In genomic region chr11:121362212-121362611, GRCm38 (mm10) we compare ENCODE assay signal across 9 mouse cellular contexts. TPM values are rescaled to one million over a fixed set of nuclear protein-coding genes. Genes with fewer than 3 reads are reported as not detected.
DNase-seq lines count a peak whose midpoint lies in the region; ATAC-seq and TF ChIP-seq lines count a peak whose summit lies in the region.
"Had no signal": no experiment of that assay in that cellular context is flagged by ENCODE, and none has a peak within 500 bp of the region (broad histone marks: within the 10 kb centered on the region; RNA-seq: fewer than 3 reads in every experiment).

No protein-coding gene starts in this region.

- 29% methylated on average over 5 of the region's 5 CpGs for WGBS in lung, postnatal 0 days

- ATAC-seq in erythroblast, adult 5-6 weeks (replicated peaks; ENCODE audit: low FRiP score, poor library complexity, severe bottlenecking): peak; percentile 69
- no peak for ATAC-seq in lung, postnatal 0 days

- no peak for TF ChIP-seq EP300 in lung, postnatal 0 days (IDR thresholded peaks at IDR 0.05)

- no peaks in the 10 kb centered on the region for H3K27me3 ChIP-seq in lung, postnatal 0 days (replicated peaks; ENCODE audit: insufficient read depth, low read length)

- H3K4me1 ChIP-seq in lung, postnatal 0 days (ENCODE audit: insufficient read depth, low read depth, low read length): no peaks in the 10 kb centered on the region

- DNase-seq in embryo, embryonic 10 days (ENCODE audit: low spot score): peak; percentile 51
- DNase-seq in embryo, embryonic 10.5 days (ENCODE audit: low spot score): no peak
- DNase-seq in right cerebral cortex, postnatal 14 days: peak; percentile 48
- no peak for DNase-seq in right cerebral cortex, postnatal 25 days
- no peak for DNase-seq in lung, postnatal 0 days (ENCODE audit: low spot score)
- peak; percentile 37 for DNase-seq in thymus, postnatal 14 days
- no peak for DNase-seq in right cerebral cortex, adult 18-20 months

- H3K27ac ChIP-seq in lung, postnatal 0 days (ENCODE audit: low read length): no peak overlapping the region

- H3K36me3 ChIP-seq in lung, postnatal 0 days (ENCODE audit: insufficient read depth, low read length): no peaks in the 10 kb centered on the region

- peak; percentile 64 for TF ChIP-seq CTCF in lung, postnatal 0 days (IDR thresholded peaks at IDR 0.05)

- no peaks in the 10 kb centered on the region for H3K9me3 ChIP-seq in lung, postnatal 0 days (ENCODE audit: low read length)

- H3K4me2 ChIP-seq in lung, postnatal 0 days (replicated peaks; ENCODE audit: low read depth, low read length): no peak overlapping the region

- no peak overlapping the region for H3K9ac ChIP-seq in lung, postnatal 0 days (replicated peaks; ENCODE audit: low read depth)

- H3K4me3 ChIP-seq in lung, postnatal 0 days (ENCODE audit: low read depth, low read length): no peak overlapping the region

RNA-seq across cellular contexts. Expression of gene Wdr45b, which starts 8.0 kb away (rescaled TPM):
- total RNA-seq in erythroblast, adult 5-6 weeks (2015; ENCODE audit: low replicate concordance): 10.6 and 14.4 TPM in 2 replicates
- 19.2 and 22.6 TPM in 2 replicates for total RNA-seq in erythroblast, adult 5-6 weeks (2017; ENCODE audit: low replicate concordance)
- polyA plus RNA-seq in lung, postnatal 0 days (2015; fragmentation: Nextera tagmentation; extraction: Ambion mirVana): 62.2 and 63.0 TPM in 2 replicates

RNA-seq across cellular contexts. Expression of gene Rab40b, which starts 25.8 kb away (rescaled TPM):
- total RNA-seq in erythroblast, adult 5-6 weeks (2015; ENCODE audit: low replicate concordance): not detected in 2 replicates
- total RNA-seq in erythroblast, adult 5-6 weeks (2017; ENCODE audit: low replicate concordance): not detected in 2 replicates
- 4.0 and 5.6 TPM in 2 replicates for polyA plus RNA-seq in lung, postnatal 0 days (2015; fragmentation: Nextera tagmentation; extraction: Ambion mirVana)
- total RNA-seq: ES-E14 had no signal

RNA-seq across cellular contexts. Expression of gene Fn3krp, which starts 59.0 kb away (rescaled TPM):
- 76.1 and 78.2 TPM in 2 replicates for total RNA-seq in erythroblast, adult 5-6 weeks (2015; ENCODE audit: low replicate concordance)
- 150 and 165 TPM in 2 replicates for total RNA-seq in erythroblast, adult 5-6 weeks (2017; ENCODE audit: low replicate concordance)
- polyA plus RNA-seq in lung, postnatal 0 days (2015; fragmentation: Nextera tagmentation; extraction: Ambion mirVana): 5.8 and 6.1 TPM in 2 replicates

Comparison
In these comparisons a context has a peak if more than half of its experiments do, and no peak if none do; other contexts are left out.
1. DNase-seq: peak in embryo, embryonic 10 days (single experiment), right cerebral cortex, postnatal 14 days (single experiment) and thymus, postnatal 14 days (single experiment); none in embryo, embryonic 10.5 days (single experiment), right cerebral cortex, postnatal 25 days (single experiment), lung, postnatal 0 days (single experiment) and right cerebral cortex, adult 18-20 months (single experiment).